Mouse (Mus musculus) embryonic fibroblast, embryonic 13.5 days (primary cell): Measurements from ENCODE around the gene Gpr4. TPM values are rescaled to one million over a fixed set of nuclear protein-coding genes. Genes with fewer than 3 reads are reported as not detected.

ENCODE experiments used
- H3K27ac ChIP-seq: 2 replicates; pipeline ENCODE4 v1.5.1; 2012; ENCODE audit warnings: low read length, control low read depth, inconsistent platforms; ENCODE audit not compliant: insufficient read depth
- H3K4me1 ChIP-seq: 2 replicates; pipeline ENCODE4 v1.6.1; 2011; ENCODE audit warnings: low read length; ENCODE audit not compliant: control insufficient read depth, insufficient read depth
- H3K4me3 ChIP-seq: 2 replicates; pipeline ENCODE4 v1.5.1; 2011; ENCODE audit warnings: mild to moderate bottlenecking, control low read depth, low read length; ENCODE audit not compliant: insufficient read depth
- CTCF ChIP-seq: IDR thresholded peaks from 2 replicates; pipeline ENCODE4 v1.5.1; 2011; ENCODE audit warnings: mild to moderate bottlenecking, control low read depth, low read length, moderate library complexity, borderline replicate concordance; ENCODE audit not compliant: insufficient read depth
- POLR2A ChIP-seq: IDR thresholded peaks from 2 replicates; pipeline ENCODE4 v1.6.1; 2011; ENCODE audit warnings: low read depth, mild to moderate bottlenecking, control low read depth, low read length, moderate library complexity
- polyA plus RNA-seq: library from polyadenylated mRNA; stranded (reverse); fragments of >200 nt; gene quantifications from 2 replicates; pipeline ENCODE4 v1.2.4, GENCODE M21; 2011; ENCODE audit warnings: low read depth; ENCODE audit not compliant: missing spikeins, insufficient read length

Gpr4 gene
- polyA plus RNA-seq, 1 experiment, result 0.18 TPM

GRCm38 (mm10) chr7:19184758-19185157, 27.6 kb upstream of the Gpr4 start:
- H3K27ac ChIP-seq, result no peak overlapping the region
- H3K4me1 ChIP-seq, result peaks cover 2% of the 10 kb centered on the region; the same call in 1 of the 2 replicates
- no peak overlapping the region for H3K4me3 ChIP-seq
- no peak for TF ChIP-seq CTCF
- TF ChIP-seq POLR2A, result no peak

GRCm38 (mm10) chr7:19194676-19195075, 17.7 kb upstream of the Gpr4 start:
- TF ChIP-seq CTCF, result peak; percentile 56; the same call in 1 of the 2 replicates
- no peak for TF ChIP-seq POLR2A
- Histone ChIP-seq H3K27ac (no peak overlapping the region), H3K4me1 (no peaks in the 10 kb centered on the region), H3K4me3 (no peak overlapping the region)

DNA sequence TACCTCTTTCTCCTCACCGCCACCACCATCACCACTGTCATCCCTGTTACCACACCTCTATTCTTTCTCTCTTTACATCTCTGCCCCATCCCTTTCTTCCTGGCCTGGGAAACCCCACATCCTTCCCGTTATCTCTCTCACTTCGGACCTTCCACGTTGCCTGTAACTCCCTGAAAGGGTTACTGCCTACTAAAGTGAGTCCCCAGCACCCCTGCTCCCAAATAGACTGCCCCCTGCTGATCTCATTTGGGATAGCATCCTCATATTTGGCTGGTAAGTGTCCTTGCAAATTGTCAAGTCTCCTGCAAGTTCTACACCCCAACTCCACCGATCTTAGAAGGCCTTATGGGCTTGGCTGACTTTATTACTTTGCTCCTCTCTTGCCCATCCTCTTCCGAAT, 15.7 kb upstream of the Gpr4 start:
- no peak overlapping the region for H3K27ac ChIP-seq
- no peak overlapping the region for H3K4me3 ChIP-seq
- TF ChIP-seq POLR2A (no peak), CTCF (0 out of 2 replicates have a peak, but pooled peaks have one; percentile 6)
- no peaks in the 10 kb centered on the region for H3K4me1 ChIP-seq

DNA sequence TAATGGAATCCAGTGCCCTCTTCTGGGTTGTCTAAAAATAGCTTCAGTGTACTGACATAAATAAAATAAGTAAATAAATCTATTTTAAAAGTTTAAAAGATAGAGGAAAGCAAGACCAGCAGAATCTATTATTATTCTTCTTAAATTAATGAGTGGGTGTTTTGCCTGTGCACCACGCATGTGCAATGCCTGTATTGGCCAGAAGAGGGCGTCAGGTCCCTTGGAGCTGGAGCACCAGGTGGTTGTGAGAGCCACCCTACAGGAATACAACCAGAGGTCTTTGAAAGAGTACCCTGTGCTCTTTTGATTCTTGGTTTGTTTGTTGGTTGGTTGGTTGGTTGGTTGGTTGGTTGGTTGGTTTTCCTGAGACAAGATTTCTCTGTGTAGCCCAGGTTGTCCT, 14.4 kb upstream of the Gpr4 start:
- Histone ChIP-seq H3K27ac (no peak overlapping the region), H3K4me1 (no peaks in the 10 kb centered on the region), H3K4me3 (no peak overlapping the region)
- TF ChIP-seq CTCF, result peak; percentile 56; the same call in 1 of the 2 replicates
- TF ChIP-seq POLR2A, result no peak

GRCm38 (mm10) chr7:19201660-19202059, 10.7 kb upstream of the Gpr4 start:
- Histone ChIP-seq H3K27ac (no peak overlapping the region), H3K4me3 (no peak overlapping the region), H3K4me1 (no peaks in the 10 kb centered on the region)
- no peak for TF ChIP-seq POLR2A
- TF ChIP-seq CTCF, result no peak

DNA sequence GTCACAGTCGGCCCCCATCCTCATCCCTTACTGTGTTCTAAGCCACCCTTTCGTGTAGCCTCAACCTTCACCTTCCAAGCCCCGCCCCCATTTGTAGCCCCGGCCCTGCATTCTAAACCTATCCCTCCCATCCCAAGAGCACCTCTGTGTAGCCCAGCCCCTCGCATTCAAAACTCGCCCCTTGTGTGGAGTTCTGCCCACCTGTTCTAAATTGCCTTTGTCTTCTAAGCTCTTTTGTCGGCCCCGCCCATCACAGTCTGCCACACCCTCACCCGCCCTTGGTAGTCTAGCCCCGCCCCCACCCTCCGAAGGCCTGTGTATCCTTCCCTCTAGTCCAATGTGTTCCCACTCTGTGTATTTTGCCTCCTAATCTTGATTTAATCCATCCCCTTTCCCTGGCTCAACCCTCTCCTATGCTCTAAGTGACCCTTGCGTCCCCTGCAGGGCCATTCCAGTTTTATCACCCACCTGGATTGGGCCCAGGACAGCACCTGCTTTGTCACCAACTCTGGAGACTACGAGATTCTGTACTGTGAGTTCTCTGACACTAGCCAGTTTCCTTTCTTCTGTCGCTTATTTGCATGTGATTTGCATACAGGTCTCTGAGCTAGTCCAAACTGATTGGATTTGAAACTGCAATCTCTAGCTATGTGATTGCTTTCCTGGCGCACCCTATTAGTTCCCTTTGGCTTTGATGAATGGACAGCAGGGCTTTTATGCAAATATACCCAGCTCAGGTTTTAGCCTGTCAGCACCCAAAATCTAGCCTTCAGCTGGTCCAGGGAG, 10.1 kb upstream of the Gpr4 start:
- no peak overlapping the region for H3K27ac ChIP-seq
- no peak for TF ChIP-seq CTCF
- TF ChIP-seq POLR2A, result no peak
- H3K4me3 ChIP-seq, result no peak overlapping the region
- no peaks in the 10 kb centered on the region for H3K4me1 ChIP-seq

GRCm38 (mm10) chr7:19208201-19208910, 4.0 kb upstream of the Gpr4 start:
- no peak overlapping the region for H3K27ac ChIP-seq
- TF ChIP-seq POLR2A (no peak), CTCF (no peak)
- no peak overlapping the region for H3K4me3 ChIP-seq
- no peaks in the 10 kb centered on the region for H3K4me1 ChIP-seq

DNA sequence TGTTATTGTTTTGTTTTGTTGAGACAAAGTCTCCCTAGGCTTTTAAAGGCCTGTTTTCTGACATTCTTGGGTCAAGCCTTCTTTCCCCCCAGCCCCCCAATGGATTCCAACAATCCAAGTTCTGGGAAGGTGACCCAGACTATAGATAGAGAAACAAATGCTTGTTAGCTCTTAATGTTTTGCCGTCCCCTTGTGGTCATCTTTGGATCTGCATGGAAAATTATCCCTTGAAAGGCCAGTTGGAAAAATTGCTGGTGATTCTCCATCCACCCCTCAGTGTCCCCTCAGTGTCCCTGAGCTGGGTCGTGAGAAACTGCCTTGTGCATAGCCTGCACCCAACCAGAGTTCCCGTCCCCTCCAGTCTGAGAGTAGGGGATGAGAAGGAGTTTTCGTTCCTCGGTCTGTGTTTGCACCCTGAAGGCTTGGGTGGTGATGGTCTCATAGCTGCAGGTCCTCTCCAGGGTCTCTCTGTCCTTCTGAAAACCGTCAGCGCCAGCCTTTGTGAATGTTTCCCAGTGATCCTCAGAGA, 3.3 kb upstream of the Gpr4 start:
- Histone ChIP-seq H3K4me3 (no peak overlapping the region), H3K27ac (no peak overlapping the region), H3K4me1 (no peaks in the 10 kb centered on the region)
- TF ChIP-seq POLR2A, result no peak

GRCm38 (mm10) chr7:19209494-19209893, 2.8 kb upstream of the Gpr4 start:
- H3K4me3 ChIP-seq, result no peak overlapping the region
- H3K4me1 ChIP-seq, result no peaks in the 10 kb centered on the region
- H3K27ac ChIP-seq, result no peak overlapping the region
- TF ChIP-seq CTCF (no peak), POLR2A (no peak)

- Histone ChIP-seq H3K27ac (no peak overlapping the region), H3K4me3 (no peak overlapping the region), H3K4me1 (no peaks in the 10 kb centered on the region)
- TF ChIP-seq POLR2A (no peak), CTCF (no peak)
Observed at GRCm38 (mm10) chr7:19210010-19210409, 2.3 kb upstream of the Gpr4 start.
